8 mouse cellular contexts compared by ENCODE assay signal in the genomic region with DNA sequence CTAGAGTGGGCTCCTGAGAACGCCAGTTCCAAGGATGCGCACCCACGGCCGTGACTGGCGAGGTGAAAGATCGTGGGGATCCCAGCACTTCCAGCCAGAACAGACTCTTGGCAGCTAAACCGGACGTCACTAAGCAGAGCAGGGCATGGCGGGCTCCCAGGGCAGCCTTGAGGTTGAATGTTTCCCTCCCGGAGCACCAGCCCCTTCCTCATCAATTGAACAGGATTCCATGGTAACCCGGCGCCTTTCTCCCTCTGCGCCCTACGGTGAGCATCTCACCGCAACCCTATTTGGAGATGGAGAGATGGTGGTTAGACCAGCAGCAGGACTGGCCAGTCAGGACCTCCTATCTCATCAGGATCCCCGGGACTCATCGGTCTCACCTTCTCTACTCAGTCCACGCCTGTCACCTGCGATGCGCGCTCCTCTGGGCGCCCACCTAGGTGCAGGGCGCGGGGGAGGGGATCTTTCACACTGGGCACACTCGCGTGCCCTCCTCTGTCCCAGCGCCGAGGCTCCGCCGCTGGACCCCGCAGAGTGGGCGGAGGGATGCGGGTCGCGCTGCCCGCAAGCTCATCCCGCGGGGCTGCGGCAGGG. TPM values are rescaled to one million over a fixed set of nuclear protein-coding genes. Genes with fewer than 3 reads are reported as not detected.
A peak's percentile ranks its signal among the peaks of the same experiment; 100 is the strongest.
DNase-seq lines count a peak whose midpoint lies in the region; ATAC-seq and TF ChIP-seq lines count a peak whose summit lies in the region.

No protein-coding gene starts in this region.

- TF ChIP-seq CTCF in cerebellum, adult 2 months (IDR thresholded peaks at IDR 0.05; ENCODE audit: borderline replicate concordance, insufficient read depth, low read depth, low read length): no peak
- TF ChIP-seq CTCF in lung, postnatal 0 days (IDR thresholded peaks at IDR 0.05): no peak

- peak overlapping the region; percentile 90 for H3K4me2 ChIP-seq in lung, postnatal 0 days (replicated peaks; ENCODE audit: low read depth, low read length)
- H3K4me2 ChIP-seq in limb, embryonic 15.5 days: peak overlapping the region; percentile 100
- H3K4me2 ChIP-seq in stomach, embryonic 15.5 days: peak overlapping the region; percentile 100

- H3K27ac ChIP-seq in cerebellum, adult 2 months (ENCODE audit: insufficient read depth, low read length): no peak overlapping the region
- no peak overlapping the region for H3K27ac ChIP-seq in lung, postnatal 0 days (ENCODE audit: low read length)
- H3K27ac ChIP-seq in limb, embryonic 15.5 days: no peak overlapping the region
- no peak overlapping the region for H3K27ac ChIP-seq in stomach, embryonic 15.5 days

- WGBS in cerebellum, adult 2 months: 2% methylated on average over 39 of the region's 39 CpGs
- WGBS in lung, postnatal 0 days: 2% methylated on average over 39 of the region's 39 CpGs
- WGBS in limb, embryonic 15.5 days: 1% methylated on average over 39 of the region's 39 CpGs
- WGBS in stomach, embryonic 15.5 days: 2% methylated on average over 39 of the region's 39 CpGs

- peak; percentile 51 to 61 for DNase-seq in cerebellum, adult 2 months
- DNase-seq in cerebellum, postnatal 4 days (ENCODE audit: low spot score in 2 of 2): no peak
- no peak for DNase-seq in lung, postnatal 0 days (ENCODE audit: low spot score)
- no peak for DNase-seq in lung, postnatal 36 days
- no peak for DNase-seq in Muller cell, postnatal 12 days (ENCODE audit: inconsistent ontology term)
- no peak for DNase-seq in spleen, postnatal 14 days (ENCODE audit: low spot score in 2 of 2)

- no peaks in the 10 kb centered on the region for H3K27me3 ChIP-seq in cerebellum, adult 2 months (ENCODE audit: control insufficient read depth, insufficient read depth, low read length)
- H3K27me3 ChIP-seq in lung, postnatal 0 days (replicated peaks; ENCODE audit: insufficient read depth, low read length): peaks cover 37% of the 10 kb centered on the region
- peaks cover 64% of the 10 kb centered on the region for H3K27me3 ChIP-seq in limb, embryonic 15.5 days
- H3K27me3 ChIP-seq in stomach, embryonic 15.5 days (replicated peaks): peaks cover 46% of the 10 kb centered on the region

- TF ChIP-seq POLR2A in cerebellum, adult 2 months (IDR thresholded peaks at IDR 0.05; ENCODE audit: borderline replicate concordance, insufficient read depth, low read length): no peak

- TF ChIP-seq EP300 in lung, postnatal 0 days (IDR thresholded peaks at IDR 0.05): no peak

- peak overlapping the region; percentile 63 for H3K4me3 ChIP-seq in cerebellum, adult 2 months (replicated peaks; ENCODE audit: insufficient read depth, low read depth, low read length)
- H3K4me3 ChIP-seq in lung, postnatal 0 days (ENCODE audit: low read depth, low read length): peak overlapping the region; percentile 46
- H3K4me3 ChIP-seq in limb, embryonic 15.5 days: peak overlapping the region; percentile 60
- peak overlapping the region; percentile 66 for H3K4me3 ChIP-seq in stomach, embryonic 15.5 days (replicated peaks)

- H3K9me3 ChIP-seq in lung, postnatal 0 days (ENCODE audit: low read length): no peaks in the 10 kb centered on the region
- no peaks in the 10 kb centered on the region for H3K9me3 ChIP-seq in limb, embryonic 15.5 days
- no peaks in the 10 kb centered on the region for H3K9me3 ChIP-seq in stomach, embryonic 15.5 days

- H3K36me3 ChIP-seq in lung, postnatal 0 days (ENCODE audit: insufficient read depth, low read length): no peaks in the 10 kb centered on the region
- H3K36me3 ChIP-seq in limb, embryonic 15.5 days: no peaks in the 10 kb centered on the region
- no peaks in the 10 kb centered on the region for H3K36me3 ChIP-seq in stomach, embryonic 15.5 days

- H3K4me1 ChIP-seq in cerebellum, adult 2 months (ENCODE audit: control insufficient read depth, insufficient read depth, low read length): peaks cover 19% of the 10 kb centered on the region
- peaks cover 8% of the 10 kb centered on the region; the same call in 1 of the 2 replicates for H3K4me1 ChIP-seq in lung, postnatal 0 days (ENCODE audit: insufficient read depth, low read depth, low read length)
- H3K4me1 ChIP-seq in limb, embryonic 15.5 days: peaks cover 44% of the 10 kb centered on the region
- peaks cover 33% of the 10 kb centered on the region for H3K4me1 ChIP-seq in stomach, embryonic 15.5 days

- no peak for ATAC-seq in lung, postnatal 0 days
- ATAC-seq in limb, embryonic 15.5 days (ENCODE audit: insufficient number of reproducible peaks, low FRiP score, low TSS enrichment, low read depth): no peak
- ATAC-seq in stomach, embryonic 15.5 days (ENCODE audit: insufficient read depth, low FRiP score, low read depth): no peak

- no peak overlapping the region for H3K9ac ChIP-seq in lung, postnatal 0 days (replicated peaks; ENCODE audit: low read depth)
- H3K9ac ChIP-seq in limb, embryonic 15.5 days: no peak overlapping the region
- no peak overlapping the region for H3K9ac ChIP-seq in stomach, embryonic 15.5 days

RNA-seq across cellular contexts. Expression of gene Tesc, which starts 0.3 kb away (rescaled TPM):
- 95.4 and 102 TPM in 2 replicates for polyA plus RNA-seq in cerebellum, adult 2 months (2012; rRNA removed)
- 1.5 and 1.6 TPM in 2 replicates for polyA plus RNA-seq in lung, postnatal 0 days (2015; fragmentation: Nextera tagmentation; extraction: Ambion mirVana)
- polyA plus RNA-seq in limb, embryonic 15.5 days (2015; fragmentation: Nextera tagmentation; extraction: Ambion mirVana): 25.9 and 27.2 TPM in 2 replicates
- 16.0 and 17.7 TPM in 2 replicates for polyA plus RNA-seq in stomach, embryonic 15.5 days (2015; fragmentation: Nextera tagmentation; extraction: Ambion mirVana)

RNA-seq across cellular contexts. Expression of gene Fbxo21, which starts 50.7 kb away (rescaled TPM):
- 114 and 124 TPM in 2 replicates for polyA plus RNA-seq in cerebellum, adult 2 months (2012; rRNA removed)
- 18.8 and 19.8 TPM in 2 replicates for polyA plus RNA-seq in lung, postnatal 0 days (2015; fragmentation: Nextera tagmentation; extraction: Ambion mirVana)
- polyA plus RNA-seq in limb, embryonic 15.5 days (2015; fragmentation: Nextera tagmentation; extraction: Ambion mirVana): 48.5 and 49.2 TPM in 2 replicates
- 61.2 and 65.7 TPM in 2 replicates for polyA plus RNA-seq in stomach, embryonic 15.5 days (2015; fragmentation: Nextera tagmentation; extraction: Ambion mirVana)

Comparison
In these comparisons a context has a peak if more than half of its experiments do, and no peak if none do; other contexts are left out.
1. DNase-seq: peak in cerebellum, adult 2 months (2 of 2); none in cerebellum, postnatal 4 days (0 of 2), lung, postnatal 0 days (single experiment), lung, postnatal 36 days (single experiment), Muller cell, postnatal 12 days (single experiment) and spleen, postnatal 14 days (0 of 2).
2. Peak in every context shown above with its lines, with median percentiles within 50 percentile points of each other: H3K4me3 ChIP-seq and H3K4me2 ChIP-seq.